Mouse (Mus musculus): ENCODE results near the gene 1810010D01Rik. TPM values are rescaled to one million over a fixed set of nuclear protein-coding genes. Genes with fewer than 3 reads are reported as not detected.
A peak's percentile ranks its signal among the peaks of the same experiment; 100 is the strongest.

1810010D01Rik gene
- polyA plus RNA-seq, 1 experiment: not detected

- Histone ChIP-seq H3K4me1 (ENCODE audit: control insufficient read depth, insufficient read depth, insufficient read length, low read length) (peaks cover 10% of the 10 kb centered on the region; the same call in 1 of the 2 replicates), H3K4me3 (ENCODE audit: insufficient read depth, low read depth, low read length) (no peak overlapping the region), H3K27ac (replicated peaks; ENCODE audit: low read depth, low read length) (peak overlapping the region; percentile 47)
Observed at GRCm38 (mm10) chr7:145197711-145198110, 10.2 kb downstream of the 1810010D01Rik start.

- no peak overlapping the region for H3K4me3 ChIP-seq (ENCODE audit: insufficient read depth, low read depth, low read length)
- no peak overlapping the region for H3K27ac ChIP-seq (replicated peaks; ENCODE audit: low read depth, low read length)
- peaks cover 10% of the 10 kb centered on the region; the same call in 1 of the 2 replicates for H3K4me1 ChIP-seq (ENCODE audit: control insufficient read depth, insufficient read depth, insufficient read length, low read length)
Observed at GRCm38 (mm10) chr7:145197042-145197441, 10.9 kb downstream of the 1810010D01Rik start.

- H3K4me3 ChIP-seq (ENCODE audit: insufficient read depth, low read depth, low read length): no peak overlapping the region
- H3K27ac ChIP-seq (replicated peaks; ENCODE audit: low read depth, low read length): no peak overlapping the region
- peaks cover 10% of the 10 kb centered on the region; the same call in 1 of the 2 replicates for H3K4me1 ChIP-seq (ENCODE audit: control insufficient read depth, insufficient read depth, insufficient read length, low read length)
Observed at GRCm38 (mm10) chr7:145196340-145196739, 11.6 kb downstream of the 1810010D01Rik start.

- H3K4me3 ChIP-seq (ENCODE audit: insufficient read depth, low read depth, low read length): no peak overlapping the region
- H3K4me1 ChIP-seq (ENCODE audit: control insufficient read depth, insufficient read depth, insufficient read length, low read length): peaks cover 10% of the 10 kb centered on the region; the same call in 1 of the 2 replicates
- no peak overlapping the region for H3K27ac ChIP-seq (replicated peaks; ENCODE audit: low read depth, low read length)
Observed at GRCm38 (mm10) chr7:145195186-145195927, 12.6 kb downstream of the 1810010D01Rik start.

- H3K4me1 ChIP-seq (ENCODE audit: control insufficient read depth, insufficient read depth, insufficient read length, low read length): peaks cover 10% of the 10 kb centered on the region; the same call in 1 of the 2 replicates
- no peak overlapping the region for H3K27ac ChIP-seq (replicated peaks; ENCODE audit: low read depth, low read length)
- no peak overlapping the region for H3K4me3 ChIP-seq (ENCODE audit: insufficient read depth, low read depth, low read length)
Observed at GRCm38 (mm10) chr7:145194455-145195161, 13.3 kb downstream of the 1810010D01Rik start.

- no peak overlapping the region for H3K27ac ChIP-seq (replicated peaks; ENCODE audit: low read depth, low read length)
- H3K4me3 ChIP-seq (ENCODE audit: insufficient read depth, low read depth, low read length): no peak overlapping the region
- H3K4me1 ChIP-seq (ENCODE audit: control insufficient read depth, insufficient read depth, insufficient read length, low read length): peaks cover 10% of the 10 kb centered on the region; the same call in 1 of the 2 replicates
Observed at GRCm38 (mm10) chr7:145192836-145193235, 15.1 kb downstream of the 1810010D01Rik start.

- no peak overlapping the region for H3K27ac ChIP-seq (replicated peaks; ENCODE audit: low read depth, low read length)
Observed at GRCm38 (mm10) chr7:145190520-145190919, 17.4 kb downstream of the 1810010D01Rik start.

GRCm38 (mm10) chr7:145189342-145189741, 18.6 kb downstream of the 1810010D01Rik start:
- Histone ChIP-seq H3K27ac (replicated peaks; ENCODE audit: low read depth, low read length) (no peak overlapping the region), H3K4me3 (ENCODE audit: insufficient read depth, low read depth, low read length) (no peak overlapping the region), H3K4me1 (ENCODE audit: control insufficient read depth, insufficient read depth, insufficient read length, low read length) (0 out of 2 replicates have a peak, but pooled peaks cover 1% of the 10 kb centered on the region)

More at GRCm38 (mm10) chr7:145190520-145190919, 17.4 kb downstream of the 1810010D01Rik start:
- peaks cover 10% of the 10 kb centered on the region; the same call in 1 of the 2 replicates for H3K4me1 ChIP-seq (ENCODE audit: control insufficient read depth, insufficient read depth, insufficient read length, low read length)
- H3K4me3 ChIP-seq (ENCODE audit: insufficient read depth, low read depth, low read length): no peak overlapping the region

- Histone ChIP-seq H3K4me3 (ENCODE audit: insufficient read depth, low read depth, low read length) (no peak overlapping the region), H3K27ac (replicated peaks; ENCODE audit: low read depth, low read length) (no peak overlapping the region), H3K4me1 (ENCODE audit: control insufficient read depth, insufficient read depth, insufficient read length, low read length) (no peaks in the 10 kb centered on the region)
Observed at GRCm38 (mm10) chr7:145187802-145188201, 20.1 kb downstream of the 1810010D01Rik start.

GRCm38 (mm10) chr7:145182388-145182787, 25.5 kb downstream of the 1810010D01Rik start:
- no peak overlapping the region for H3K27ac ChIP-seq (replicated peaks; ENCODE audit: low read depth, low read length)

GRCm38 (mm10) chr7:145181376-145182034, 26.4 kb downstream of the 1810010D01Rik start:
- Histone ChIP-seq H3K4me3 (ENCODE audit: insufficient read depth, low read depth, low read length) (no peak overlapping the region), H3K27ac (replicated peaks; ENCODE audit: low read depth, low read length) (no peak overlapping the region), H3K4me1 (ENCODE audit: control insufficient read depth, insufficient read depth, insufficient read length, low read length) (no peaks in the 10 kb centered on the region)

More at GRCm38 (mm10) chr7:145182388-145182787, 25.5 kb downstream of the 1810010D01Rik start:
- Histone ChIP-seq H3K4me3 (ENCODE audit: insufficient read depth, low read depth, low read length) (no peak overlapping the region), H3K4me1 (ENCODE audit: control insufficient read depth, insufficient read depth, insufficient read length, low read length) (no peaks in the 10 kb centered on the region)

- Histone ChIP-seq H3K4me3 (ENCODE audit: insufficient read depth, low read depth, low read length) (no peak overlapping the region), H3K4me1 (ENCODE audit: control insufficient read depth, insufficient read depth, insufficient read length, low read length) (no peaks in the 10 kb centered on the region), H3K27ac (replicated peaks; ENCODE audit: low read depth, low read length) (no peak overlapping the region)
Observed at GRCm38 (mm10) chr7:145179691-145180091, 28.2 kb downstream of the 1810010D01Rik start.

- Histone ChIP-seq H3K4me3 (ENCODE audit: insufficient read depth, low read depth, low read length) (no peak overlapping the region), H3K4me1 (ENCODE audit: control insufficient read depth, insufficient read depth, insufficient read length, low read length) (no peaks in the 10 kb centered on the region), H3K27ac (replicated peaks; ENCODE audit: low read depth, low read length) (no peak overlapping the region)
Observed at GRCm38 (mm10) chr7:145176750-145177589, 30.9 kb downstream of the 1810010D01Rik start.

GRCm38 (mm10) chr7:145173563-145173962, 34.4 kb downstream of the 1810010D01Rik start:
- no peak overlapping the region for H3K27ac ChIP-seq (replicated peaks; ENCODE audit: low read depth, low read length)
- no peak overlapping the region for H3K4me3 ChIP-seq (ENCODE audit: insufficient read depth, low read depth, low read length)
- H3K4me1 ChIP-seq (ENCODE audit: control insufficient read depth, insufficient read depth, insufficient read length, low read length): no peaks in the 10 kb centered on the region

Measured in brown adipose tissue, adult 24 weeks (tissue).